Mouse (Mus musculus) kidney, postnatal 36 days (tissue): Measurements from ENCODE around the gene Nedd1.

Source experiments
- DNase-seq, 2 experiments: peaks; one replicate each; pipeline ENCODE4 v3.0.0; 2021 to 2022; ENCODE audit warnings: mixed read lengths in 2 of 2

Gene Nedd1

DNA sequence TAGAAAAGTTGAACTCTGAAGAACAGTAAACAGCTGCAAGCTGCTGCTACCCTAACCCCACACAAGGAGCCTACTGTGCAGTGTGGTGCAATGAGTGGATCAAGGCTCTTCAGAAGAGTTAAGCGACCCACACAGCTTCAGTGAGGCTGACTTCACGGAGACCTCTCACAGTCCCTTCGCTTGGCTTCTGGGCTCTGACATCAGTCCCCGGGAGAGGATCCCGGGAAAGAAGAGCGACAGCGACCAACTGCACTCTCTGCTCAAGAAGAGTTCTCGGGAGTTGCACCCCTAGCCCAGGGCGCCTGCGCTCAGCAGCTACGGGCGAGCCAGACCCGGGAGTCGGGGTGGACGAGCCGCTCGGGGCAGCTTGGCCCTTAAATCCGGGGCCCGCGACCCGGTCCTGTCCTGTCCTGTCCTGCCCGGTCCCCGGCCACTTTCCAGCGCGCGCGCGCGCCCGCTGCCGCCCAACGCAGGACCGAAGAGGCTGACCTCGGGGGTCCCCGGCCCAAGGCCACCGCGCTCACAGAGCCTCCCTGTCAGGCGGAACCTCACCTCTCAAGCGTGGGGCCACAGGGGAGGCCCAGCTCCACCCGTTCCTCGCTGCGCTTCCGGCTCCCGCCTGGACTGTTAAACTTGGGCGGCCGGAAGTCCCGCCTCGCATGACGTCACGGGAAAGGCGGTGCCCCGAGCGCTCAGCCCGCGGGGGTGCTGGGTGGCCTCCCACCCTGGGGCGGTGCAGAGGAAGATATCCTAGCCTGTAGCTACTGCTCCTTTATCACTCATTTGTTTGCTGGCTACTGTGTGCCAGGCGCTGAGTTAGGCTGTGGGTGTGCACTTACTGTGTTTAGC lies at the start of gene Nedd1:
TSS of gene Nedd1 (minus strand) at position 650 of the 849 bp plus-strand sequence.
- peak; percentile 95 to 97 for DNase-seq

DNA sequence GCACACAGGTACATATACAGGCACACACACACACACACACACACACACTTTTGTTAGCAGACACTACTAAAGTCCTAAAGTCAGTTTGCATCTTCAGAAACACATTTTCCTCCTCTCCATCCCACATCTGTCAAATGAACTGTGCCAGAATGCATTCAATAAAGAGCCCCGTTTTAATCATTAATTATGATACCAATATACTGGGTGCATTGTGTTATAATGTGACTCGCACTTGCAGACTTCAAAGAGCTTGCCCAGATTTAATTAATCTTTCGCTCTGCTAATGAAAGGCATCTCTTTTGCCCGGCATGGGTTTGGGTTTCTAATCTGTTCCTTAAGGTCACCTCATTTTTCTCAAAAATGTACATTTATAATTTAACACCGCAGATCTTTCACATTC lies 32.1 kb upstream of the Nedd1 start:
- DNase-seq: no peak

DNA sequence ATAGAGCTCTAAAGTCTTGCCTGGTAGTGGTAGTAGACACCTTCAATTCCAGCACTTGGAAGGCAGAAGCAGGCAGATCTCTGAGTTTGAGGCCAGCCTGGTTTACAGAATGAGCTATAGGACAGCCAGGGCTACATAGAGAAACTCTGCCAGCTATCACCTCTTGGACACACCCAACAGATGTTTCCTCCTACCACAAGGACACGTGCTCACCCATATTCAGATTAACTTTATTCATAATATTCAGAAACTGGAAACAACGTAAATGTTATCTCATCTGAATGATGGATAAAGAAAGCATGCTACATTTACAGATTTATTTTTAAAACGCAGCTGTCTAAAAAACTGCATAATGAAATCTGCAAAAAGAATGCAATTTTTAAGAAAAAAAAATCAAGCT lies 8.1 kb upstream of the Nedd1 start:
- no peak for DNase-seq

DNA sequence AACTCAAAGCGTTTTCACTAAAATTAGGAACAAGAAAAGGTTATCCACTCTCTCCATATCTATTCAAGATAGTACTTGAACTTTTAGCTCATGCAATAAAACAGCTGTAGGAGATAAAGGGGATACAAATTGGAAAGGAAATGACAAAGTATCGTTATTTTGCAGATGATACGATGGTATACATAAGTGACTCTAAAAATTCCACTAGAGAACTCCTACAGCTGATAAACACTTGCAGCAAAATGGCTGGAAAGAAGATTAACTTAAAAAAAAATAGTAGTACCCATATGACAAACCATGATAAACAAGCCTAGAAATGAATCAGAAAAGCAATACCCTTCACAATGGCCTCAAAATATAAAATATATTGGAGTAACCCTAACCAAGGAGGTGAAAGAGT lies 6.5 kb upstream of the Nedd1 start:
- DNase-seq: no peak

DNA sequence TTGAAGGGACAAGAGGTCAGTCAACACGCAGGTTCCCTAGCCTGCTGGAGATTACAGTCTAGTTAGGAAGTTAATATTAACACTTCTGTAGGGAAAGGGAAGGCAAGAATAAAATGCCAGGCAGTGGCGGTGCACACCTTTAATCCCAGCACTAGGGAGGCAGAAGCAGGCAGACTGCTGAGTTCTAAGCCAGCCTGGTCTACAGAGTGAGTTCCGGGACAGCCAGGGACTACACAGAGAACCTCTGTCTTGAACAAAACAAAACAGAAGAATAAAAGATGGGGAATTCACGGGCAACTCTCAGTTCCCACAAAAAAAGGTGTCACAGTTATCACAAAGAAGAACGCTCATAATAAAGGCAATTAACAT lies 384 bp upstream of the Nedd1 start:
- no peak for DNase-seq

DNA sequence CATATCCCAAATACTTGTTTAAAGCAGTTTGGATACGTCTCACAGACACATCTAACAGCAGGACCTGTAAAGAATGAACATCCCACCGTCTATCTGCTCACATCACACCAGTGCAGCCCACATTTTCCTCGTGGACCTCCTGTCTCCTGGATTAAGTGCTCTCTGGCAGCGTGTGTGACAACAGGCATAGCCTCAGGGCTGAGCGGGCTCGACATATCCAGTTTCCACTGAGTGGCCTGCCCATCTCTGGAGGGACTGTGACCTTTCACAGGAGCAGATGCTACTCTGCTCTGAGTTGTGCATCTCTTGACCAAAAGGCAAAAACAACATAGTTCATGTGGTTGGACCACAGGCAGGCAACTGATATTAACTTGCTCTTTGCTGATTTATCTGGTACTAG lies 23.2 kb downstream of the Nedd1 start:
- DNase-seq: no peak

DNA sequence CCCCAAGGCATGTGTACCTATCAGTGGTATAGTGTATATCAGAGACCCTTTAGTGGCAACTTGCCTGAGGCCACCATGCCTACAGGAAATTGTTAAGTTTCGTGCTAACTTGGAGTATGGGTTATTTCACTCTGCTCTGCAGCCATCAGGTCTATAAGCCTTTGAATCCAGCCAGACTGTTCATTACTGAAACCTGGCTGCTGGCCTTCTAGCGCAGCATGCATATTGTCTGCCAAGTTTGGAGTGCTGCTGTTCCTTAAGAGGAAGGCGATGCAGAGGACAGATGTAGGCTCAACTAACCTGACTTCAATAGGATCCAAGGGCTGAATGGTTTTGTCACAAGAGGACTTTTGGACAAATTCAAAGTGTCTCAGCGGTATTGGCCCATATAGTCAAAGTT lies 47.2 kb downstream of the Nedd1 start:
- DNase-seq: no peak

DNA sequence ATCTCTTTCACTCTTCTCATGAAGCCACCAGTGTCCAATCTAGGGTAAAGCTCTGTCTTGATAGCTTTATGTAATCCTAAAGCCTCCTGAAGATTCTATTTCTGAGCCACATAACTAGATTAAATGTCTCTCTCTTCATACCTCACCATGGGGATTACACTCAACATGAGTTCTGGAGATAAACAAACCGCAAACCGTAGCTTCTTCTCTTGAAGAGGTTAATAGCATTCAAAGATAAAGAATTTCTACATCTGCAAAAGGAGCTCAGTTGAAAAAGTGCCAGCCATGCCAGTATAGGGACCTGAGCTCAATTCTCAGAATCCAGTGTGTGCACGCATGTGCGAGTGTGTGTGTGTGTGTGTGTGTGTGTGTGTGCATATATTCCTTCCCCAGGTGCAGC lies 50.3 kb downstream of the Nedd1 start:
- no peak for DNase-seq

DNA sequence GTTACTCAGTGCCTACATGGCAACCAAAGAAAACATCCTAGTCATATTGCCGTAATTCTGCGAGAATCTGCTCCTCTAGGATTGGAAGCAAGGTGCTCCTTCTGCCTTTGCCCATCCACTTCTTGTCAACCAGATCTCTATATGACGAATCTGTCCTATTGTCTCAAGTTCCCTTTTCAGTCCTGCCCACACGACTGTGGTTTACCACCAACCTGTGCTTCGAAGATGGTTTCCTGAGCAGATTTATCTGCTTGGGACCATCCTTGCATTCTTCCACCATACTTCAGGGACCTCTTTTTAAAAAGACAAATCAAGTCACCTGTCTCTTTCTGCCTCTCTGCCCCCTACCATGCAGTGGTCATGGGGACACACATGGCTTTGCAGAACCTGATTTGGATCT lies 56.9 kb downstream of the Nedd1 start:
- DNase-seq: no peak

DNA sequence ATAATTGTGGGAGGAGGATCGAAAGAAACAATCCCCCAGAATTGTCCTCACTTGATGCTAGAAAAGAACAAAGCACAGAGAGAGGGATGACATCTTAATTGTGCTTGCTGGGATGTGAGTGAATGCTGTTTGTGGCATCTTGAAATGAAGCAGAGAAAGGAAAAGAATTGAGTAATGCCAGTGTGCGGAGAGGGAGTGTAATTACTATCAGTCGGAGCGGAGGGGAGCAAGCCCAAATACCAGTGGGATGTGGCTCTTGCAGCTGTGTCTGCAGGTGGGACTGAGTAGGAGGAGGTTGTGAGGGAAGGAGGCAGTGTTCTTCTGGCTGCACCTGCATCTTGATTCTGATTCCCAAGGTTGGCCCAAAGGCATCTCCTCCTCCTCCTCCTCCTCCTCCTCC lies 69.0 kb downstream of the Nedd1 start:
- DNase-seq: no peak

DNA sequence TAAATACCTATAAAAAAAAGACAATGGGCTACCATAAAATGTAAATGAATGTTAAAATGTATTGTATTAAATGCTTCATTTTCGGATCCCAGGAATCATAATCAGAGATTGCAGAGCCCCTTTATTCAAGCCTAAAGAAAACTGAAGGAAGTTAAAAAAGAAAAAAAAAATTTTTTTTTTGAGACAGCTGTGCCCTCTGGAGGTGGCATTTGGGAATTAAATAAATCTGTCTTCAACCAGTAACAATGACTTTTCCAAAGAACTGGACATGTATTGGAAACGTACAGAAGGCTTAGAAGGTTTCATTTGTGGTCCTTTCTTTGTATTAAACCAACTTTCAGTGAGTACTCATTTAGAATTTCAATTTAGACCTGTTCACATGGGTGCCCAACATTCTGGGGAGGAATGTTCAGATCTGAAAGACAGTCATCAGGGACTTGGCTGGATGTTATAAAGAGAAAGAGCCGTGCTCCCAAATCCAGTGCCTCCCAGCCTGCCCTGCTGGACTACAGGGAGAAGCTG lies 69.8 kb downstream of the Nedd1 start:
- peak in 1 of 2 experiments; percentile 8 for DNase-seq

DNA sequence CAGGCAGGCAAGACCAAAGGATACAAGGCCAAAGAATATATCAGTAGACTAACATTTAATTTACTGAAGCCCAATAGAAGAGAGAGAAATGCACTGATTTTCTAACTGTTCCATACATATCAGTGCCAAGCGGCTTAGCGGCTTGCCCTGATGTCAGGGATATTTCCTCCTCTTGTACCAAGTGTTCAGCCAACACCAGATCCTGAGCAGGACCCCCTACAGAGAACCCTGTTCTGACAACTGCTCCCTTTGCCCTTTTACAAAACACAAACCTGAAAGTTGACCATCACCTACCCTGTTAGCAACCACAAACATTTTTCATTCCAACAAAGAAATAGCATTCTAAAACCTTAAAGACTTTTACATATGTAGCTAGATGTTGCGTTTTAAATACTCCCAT lies 71.0 kb downstream of the Nedd1 start:
- no peak for DNase-seq

DNA sequence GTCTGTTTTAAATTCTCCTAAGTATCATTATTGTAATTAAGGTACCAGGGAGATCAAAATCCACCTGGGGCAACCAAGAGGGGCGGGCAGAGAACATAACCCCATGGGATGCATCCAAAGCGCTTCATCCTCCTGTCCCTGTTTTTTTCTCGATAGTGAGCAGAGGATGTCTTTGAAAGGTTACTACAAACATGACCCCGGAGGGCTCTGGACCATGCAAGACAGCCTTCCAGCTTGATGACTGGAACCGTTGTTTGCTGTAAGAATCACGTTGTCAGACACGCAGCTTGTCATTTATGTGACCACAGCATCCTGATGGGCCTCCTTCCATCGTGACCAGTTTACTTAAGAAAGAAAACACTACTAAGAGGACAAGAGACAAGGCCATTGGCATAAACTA lies 73.1 kb downstream of the Nedd1 start:
- no peak for DNase-seq

DNA sequence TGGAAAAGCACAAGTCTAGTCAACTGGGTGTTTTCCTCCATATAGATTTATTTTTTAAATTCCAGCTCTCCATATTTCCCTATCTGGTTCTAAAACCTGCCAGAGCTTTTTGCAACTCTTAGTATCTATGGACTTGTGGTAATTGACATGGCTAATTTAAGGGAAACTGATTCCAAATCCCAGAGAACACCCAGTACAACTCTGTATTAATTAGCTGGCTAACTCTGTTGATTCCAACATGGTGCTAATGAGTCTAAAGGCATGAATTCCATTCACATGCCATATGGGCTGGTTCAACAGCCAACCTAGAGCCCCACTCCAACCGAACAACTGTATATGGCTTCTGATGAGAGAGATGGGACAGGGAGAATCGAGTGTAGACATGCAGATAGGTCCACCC lies 74.5 kb downstream of the Nedd1 start:
- DNase-seq: no peak

DNA sequence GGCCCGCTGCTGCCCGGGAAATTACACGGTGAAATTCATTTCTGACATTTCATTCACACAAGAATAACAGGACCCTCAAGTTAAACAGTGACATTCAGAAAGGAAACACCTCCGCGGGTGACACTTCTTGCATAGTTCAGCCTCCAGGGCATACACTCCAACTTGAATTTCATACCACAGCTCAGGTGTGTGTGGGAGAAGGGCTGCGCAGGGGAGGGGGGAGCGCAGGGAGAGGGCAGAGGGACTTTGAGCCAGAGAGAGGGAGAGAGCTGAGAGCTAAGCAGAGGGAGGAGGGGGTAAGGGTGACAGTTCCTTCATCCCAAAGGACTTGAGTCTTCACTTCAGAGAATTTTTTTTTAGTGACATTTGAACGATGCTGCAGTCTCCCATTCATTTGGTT lies 78.2 kb downstream of the Nedd1 start:
- DNase-seq: peak; percentile 2 to 5

DNA sequence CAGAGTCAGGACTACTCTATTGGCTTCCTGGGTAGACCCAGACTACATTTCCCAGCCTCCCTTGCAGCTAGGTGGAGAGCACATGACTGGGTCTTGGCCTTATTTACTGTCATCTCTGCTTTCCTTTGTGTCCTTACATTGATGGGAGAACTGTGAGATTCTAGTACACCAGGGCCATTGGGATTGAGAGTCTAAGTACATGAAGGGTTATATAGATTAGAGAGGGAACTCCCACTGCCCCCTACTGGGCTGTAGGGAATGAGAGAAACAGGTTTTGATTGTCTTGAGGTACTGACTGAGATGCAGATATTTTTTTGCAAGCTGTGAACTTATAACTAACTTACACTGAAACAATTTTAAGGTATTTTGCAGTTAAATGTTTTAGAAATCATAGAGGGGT lies 81.2 kb downstream of the Nedd1 start:
- peak; percentile 8 to 27 for DNase-seq
